In the genomic region with DNA sequence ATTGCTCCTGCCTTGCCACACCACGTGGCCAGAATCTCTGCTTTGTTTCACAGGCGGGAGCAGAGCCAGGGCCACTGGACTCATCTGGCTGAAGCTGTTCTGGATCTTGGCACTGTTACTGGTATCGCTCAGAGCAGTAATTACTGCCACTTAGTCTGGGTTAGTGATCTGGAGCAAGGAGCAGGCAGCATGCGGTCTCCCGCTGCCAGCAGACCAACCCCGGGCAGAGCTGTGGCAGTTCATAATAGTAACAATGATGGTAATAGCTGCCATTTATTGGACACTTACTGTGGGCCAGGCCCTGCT, we compare ENCODE assay signal across 9 mouse cellular contexts.
DNase-seq lines count a peak whose midpoint lies in the region; ATAC-seq lines count a peak whose summit lies in the region.
"Had no signal": no experiment of that assay in that cellular context is flagged by ENCODE, and none has a peak within 500 bp of the region (broad histone marks: within the 10 kb centered on the region; RNA-seq: fewer than 3 reads in every experiment).

No protein-coding gene starts in this region.

- H3K4me3 ChIP-seq in midbrain, embryonic 15.5 days, result no peak overlapping the region
- no peak overlapping the region for H3K4me3 ChIP-seq in midbrain, embryonic 16.5 days (ENCODE audit: low read depth, low read length)
- H3K4me3 ChIP-seq: erythroblast, embryonic 14.5 days; lung, embryonic 15.5 days had no signal

- no peaks in the 10 kb centered on the region for H3K9me3 ChIP-seq in midbrain, embryonic 15.5 days
- no peaks in the 10 kb centered on the region for H3K9me3 ChIP-seq in midbrain, embryonic 16.5 days (replicated peaks; ENCODE audit: control insufficient read depth, low read length, poor library complexity, severe bottlenecking)
- H3K9me3 ChIP-seq: lung, embryonic 15.5 days had no signal

- no peak overlapping the region for H3K27ac ChIP-seq in midbrain, embryonic 15.5 days
- H3K27ac ChIP-seq in midbrain, embryonic 16.5 days (ENCODE audit: low read length), result no peak overlapping the region
- H3K27ac ChIP-seq: lung, embryonic 15.5 days had no signal

- peak; percentile 13 to 14 for DNase-seq in frontal cortex, postnatal 14 days (ENCODE audit: low spot score in 2 of 2)
- peak; percentile 55 for DNase-seq in kidney, postnatal 14 days
- peak; percentile 24 for DNase-seq in ovary, postnatal 36 days (ENCODE audit: low spot score)

- 0 out of 2 replicates have a peak, but pooled peaks have one; percentile 39 for ATAC-seq in midbrain, embryonic 15.5 days (replicated peaks)
- no peak for ATAC-seq in midbrain, embryonic 16.5 days
- ATAC-seq in megakaryocyte-erythroid progenitor cell, adult 5-6 weeks (replicated peaks; ENCODE audit: low FRiP score, low TSS enrichment, poor library complexity, severe bottlenecking), result no peak
- no peak for ATAC-seq in megakaryocyte, adult 5-6 weeks (ENCODE audit: poor library complexity, severe bottlenecking)

- H3K36me3 ChIP-seq in midbrain, embryonic 15.5 days (replicated peaks), result no peaks in the 10 kb centered on the region
- H3K36me3 ChIP-seq in midbrain, embryonic 16.5 days (ENCODE audit: control insufficient read depth, insufficient read depth, low read length), result no peaks in the 10 kb centered on the region
- H3K36me3 ChIP-seq: lung, embryonic 15.5 days had no signal

- no peak overlapping the region for H3K9ac ChIP-seq in midbrain, embryonic 15.5 days
- H3K9ac ChIP-seq in midbrain, embryonic 16.5 days (ENCODE audit: low read depth, low read length), result no peak overlapping the region
- H3K9ac ChIP-seq: lung, embryonic 15.5 days had no signal

- H3K4me2 ChIP-seq in midbrain, embryonic 15.5 days, result no peak overlapping the region
- H3K4me2 ChIP-seq in midbrain, embryonic 16.5 days (ENCODE audit: low read length), result no peak overlapping the region
- H3K4me2 ChIP-seq: lung, embryonic 15.5 days had no signal

- 55% methylated on average over 6 of the region's 6 CpGs for WGBS in midbrain, embryonic 15.5 days
- WGBS in midbrain, embryonic 16.5 days, result 51% methylated on average over 6 of the region's 6 CpGs

- H3K27me3 ChIP-seq in midbrain, embryonic 15.5 days (replicated peaks), result no peaks in the 10 kb centered on the region
- H3K27me3 ChIP-seq in midbrain, embryonic 16.5 days (ENCODE audit: control insufficient read depth, insufficient read depth, low read depth, low read length), result no peaks in the 10 kb centered on the region

- H3K4me1 ChIP-seq in midbrain, embryonic 15.5 days, result no peaks in the 10 kb centered on the region
- peaks cover 2% of the 10 kb centered on the region; the same call in 1 of the 2 replicates for H3K4me1 ChIP-seq in midbrain, embryonic 16.5 days (ENCODE audit: control insufficient read depth, insufficient read depth, low read length)
- H3K4me1 ChIP-seq: lung, embryonic 15.5 days had no signal
